Mouse (Mus musculus): Measurements from ENCODE around the gene Pex5. TPM values are rescaled to one million over a fixed set of nuclear protein-coding genes. Genes with fewer than 3 reads are reported as not detected.
"Not testable (repeated sequence)": the region's sequence is repeated elsewhere in the genome, so short reads cannot be mapped to it uniquely, and the experiment has no call there.

The Pex5 gene
- polyA plus RNA-seq, 1 experiment, result 53.7 TPM

DNA sequence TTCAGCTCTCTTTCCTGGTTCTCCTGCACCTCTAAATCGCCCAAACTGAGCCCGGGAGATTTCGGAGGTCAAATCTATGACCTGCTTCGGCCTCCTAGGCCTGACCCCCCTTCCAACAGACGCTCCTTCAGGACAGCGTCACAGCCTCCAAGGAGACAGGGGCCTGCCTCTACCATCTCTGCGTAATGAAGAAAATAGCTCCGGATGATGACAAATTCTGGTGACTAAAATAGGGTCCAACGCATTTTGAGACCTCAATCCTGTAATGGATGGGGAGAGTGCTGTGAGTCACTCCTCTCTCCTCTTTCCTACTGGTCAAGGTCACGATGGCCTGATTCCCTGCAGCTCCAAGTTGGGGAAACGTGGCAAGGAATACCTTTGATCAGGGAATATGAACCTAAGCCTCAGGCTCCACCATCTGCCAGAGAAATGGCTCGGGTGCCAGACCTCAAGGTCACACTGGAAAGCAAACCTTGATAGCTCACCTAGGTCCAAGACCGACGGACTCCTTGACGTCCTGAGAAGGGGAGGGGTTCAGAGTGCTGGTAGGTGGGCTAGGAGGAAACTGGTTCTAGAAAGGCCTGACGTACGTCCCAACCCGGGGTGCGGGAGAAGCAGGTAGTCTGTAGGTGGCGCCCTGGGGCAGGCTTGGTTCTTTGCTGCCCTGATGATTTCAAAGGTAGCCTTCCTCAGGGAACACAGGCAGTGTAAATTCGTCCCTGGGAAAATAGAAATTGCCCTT lies 651 bp upstream of the Pex5 start:
- peaks cover 2% of the 10 kb centered on the region; the same call in 1 of the 2 replicates for H3K4me1 ChIP-seq (ENCODE audit: control insufficient read depth, insufficient read depth, low read length)

DNA sequence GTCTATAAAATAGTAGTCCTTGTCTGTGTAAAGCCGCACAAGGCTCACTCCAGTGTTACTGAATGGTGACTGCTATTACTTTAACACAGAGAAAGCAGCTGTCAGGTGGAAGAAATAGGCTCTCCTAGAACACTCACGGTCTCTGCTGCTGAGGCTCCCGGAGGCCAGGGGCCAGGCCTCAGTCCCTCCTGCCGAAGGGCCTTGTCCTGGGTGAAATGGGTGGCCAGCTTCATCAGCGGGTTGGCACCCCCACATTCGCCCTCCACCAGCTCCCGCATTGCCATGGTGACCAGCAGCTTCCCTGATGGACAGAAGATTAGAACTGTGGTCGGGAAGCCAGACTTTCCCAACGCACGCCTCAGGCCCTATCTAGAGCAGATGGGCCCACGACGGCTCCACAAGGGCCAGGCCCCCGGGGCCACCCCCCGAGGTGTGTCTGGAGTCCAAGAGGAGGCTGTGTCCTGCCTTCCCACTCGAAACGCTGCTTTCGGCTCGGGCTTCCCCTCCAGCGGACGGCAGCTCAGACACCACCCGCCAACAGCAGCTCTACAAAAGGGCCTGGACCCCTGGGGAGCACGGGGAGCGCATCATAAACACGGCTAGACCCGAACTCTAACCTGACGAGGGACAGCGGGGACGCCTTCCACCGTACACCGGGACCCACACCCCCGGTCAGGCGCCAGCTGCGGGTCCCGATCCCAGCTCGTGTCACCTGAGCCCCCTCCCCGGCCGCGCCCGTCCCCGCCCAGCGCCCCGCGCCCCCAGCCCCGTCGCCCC lies 529 bp downstream of the Pex5 start:
- Histone ChIP-seq H3K4me1 (ENCODE audit: control insufficient read depth, insufficient read depth, low read length) (peaks cover 2% of the 10 kb centered on the region; the same call in 1 of the 2 replicates), H3K27ac (ENCODE audit: insufficient read depth, low read length) (peak overlapping the region; percentile 30; the same call in 1 of the 2 replicates), H3K4me3 (ENCODE audit: insufficient read depth, low read length) (peak overlapping the region; percentile 73)
- TF ChIP-seq POLR2A (IDR thresholded peaks at IDR 0.05; ENCODE audit: extremely low read depth, insufficient read depth, low read length) (no peak), CTCF (IDR thresholded peaks at IDR 0.05; ENCODE audit: extremely low read depth, insufficient read depth, low read length) (no peak)

More for the DNA sequence above, 651 bp upstream of the Pex5 start:
- peak; percentile 71 for TF ChIP-seq CTCF (IDR thresholded peaks at IDR 0.05; ENCODE audit: extremely low read depth, insufficient read depth, low read length)
- TF ChIP-seq POLR2A (IDR thresholded peaks at IDR 0.05; ENCODE audit: extremely low read depth, insufficient read depth, low read length), result peak; percentile 21
- Histone ChIP-seq H3K27ac (ENCODE audit: insufficient read depth, low read length) (peak overlapping the region; percentile 89), H3K4me3 (ENCODE audit: insufficient read depth, low read length) (peak overlapping the region; percentile 73)

DNA sequence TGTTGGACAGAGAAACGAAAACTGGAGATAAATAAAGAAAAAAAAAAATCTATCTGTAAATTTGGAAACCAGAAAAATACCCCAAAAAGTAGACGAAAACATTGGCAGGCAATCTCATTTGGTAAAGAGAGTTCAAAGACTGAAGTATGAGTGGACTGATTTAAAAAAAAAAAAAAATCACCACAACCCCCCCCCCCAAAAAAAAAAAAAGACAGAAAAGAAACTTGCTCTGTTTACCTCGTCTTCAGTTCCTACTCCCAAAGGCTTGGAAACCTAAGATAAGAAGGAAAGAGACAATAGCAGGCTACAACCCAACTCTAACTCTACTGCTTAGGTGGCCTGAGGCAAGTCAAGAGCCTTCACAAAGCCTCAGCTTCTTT lies 1.1 kb downstream of the Pex5 start:
- Histone ChIP-seq H3K27ac (ENCODE audit: insufficient read depth, low read length) (no peak overlapping the region), H3K4me1 (ENCODE audit: control insufficient read depth, insufficient read depth, low read length) (peaks cover 5% of the 10 kb centered on the region), H3K4me3 (ENCODE audit: insufficient read depth, low read length) (peak overlapping the region; percentile 73)
- TF ChIP-seq POLR2A (IDR thresholded peaks at IDR 0.05; ENCODE audit: extremely low read depth, insufficient read depth, low read length), result no peak
- no peak for TF ChIP-seq CTCF (IDR thresholded peaks at IDR 0.05; ENCODE audit: extremely low read depth, insufficient read depth, low read length)

DNA sequence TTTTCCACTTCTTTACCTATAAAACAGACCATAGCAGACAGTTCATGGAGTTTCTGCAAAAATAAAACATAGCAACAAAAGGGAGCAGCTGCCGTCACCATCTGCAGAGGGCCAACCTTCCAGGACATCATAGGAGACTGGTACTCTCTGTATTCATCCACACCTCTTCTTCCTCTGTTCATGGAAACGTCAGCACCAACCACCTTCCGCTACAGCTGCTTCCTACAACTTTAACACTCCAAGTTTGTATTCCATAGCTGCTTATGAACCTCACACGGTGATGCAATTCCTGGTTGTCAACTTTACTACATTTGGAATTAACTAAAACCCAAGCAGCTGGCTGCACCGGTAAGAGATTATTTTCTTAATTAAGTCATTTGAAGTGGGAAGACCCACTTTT lies 6.5 kb downstream of the Pex5 start:
- no peak overlapping the region for H3K4me3 ChIP-seq (ENCODE audit: insufficient read depth, low read length)
- TF ChIP-seq CTCF (IDR thresholded peaks at IDR 0.05; ENCODE audit: extremely low read depth, insufficient read depth, low read length), result no peak
- TF ChIP-seq POLR2A (IDR thresholded peaks at IDR 0.05; ENCODE audit: extremely low read depth, insufficient read depth, low read length), result no peak
- no peak overlapping the region for H3K27ac ChIP-seq (ENCODE audit: insufficient read depth, low read length)

DNA sequence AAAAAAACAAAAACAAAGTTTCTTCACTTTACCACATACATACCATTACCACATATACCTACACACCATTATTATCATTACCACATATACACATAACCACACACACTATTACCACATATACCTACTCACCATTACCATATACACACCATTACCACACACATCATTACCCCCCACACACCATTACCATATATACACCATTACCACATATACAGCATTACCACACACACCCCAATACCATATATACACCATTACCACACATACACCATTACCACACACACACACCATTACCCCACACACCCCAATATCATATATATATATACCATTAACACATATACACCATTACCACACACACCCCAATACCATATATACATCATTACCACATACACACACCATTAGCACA lies 7.7 kb downstream of the Pex5 start:
- TF ChIP-seq CTCF (IDR thresholded peaks at IDR 0.05; ENCODE audit: extremely low read depth, insufficient read depth, low read length) (no peak), POLR2A (IDR thresholded peaks at IDR 0.05; ENCODE audit: extremely low read depth, insufficient read depth, low read length) (no peak)
- Histone ChIP-seq H3K4me1 (ENCODE audit: control insufficient read depth, insufficient read depth, low read length) (peaks cover 8% of the 10 kb centered on the region), H3K4me3 (ENCODE audit: insufficient read depth, low read length) (no peak overlapping the region), H3K27ac (ENCODE audit: insufficient read depth, low read length) (no peak overlapping the region)

More for the DNA sequence above, 6.5 kb downstream of the Pex5 start:
- H3K4me1 ChIP-seq (ENCODE audit: control insufficient read depth, insufficient read depth, low read length), result peaks cover 8% of the 10 kb centered on the region

DNA sequence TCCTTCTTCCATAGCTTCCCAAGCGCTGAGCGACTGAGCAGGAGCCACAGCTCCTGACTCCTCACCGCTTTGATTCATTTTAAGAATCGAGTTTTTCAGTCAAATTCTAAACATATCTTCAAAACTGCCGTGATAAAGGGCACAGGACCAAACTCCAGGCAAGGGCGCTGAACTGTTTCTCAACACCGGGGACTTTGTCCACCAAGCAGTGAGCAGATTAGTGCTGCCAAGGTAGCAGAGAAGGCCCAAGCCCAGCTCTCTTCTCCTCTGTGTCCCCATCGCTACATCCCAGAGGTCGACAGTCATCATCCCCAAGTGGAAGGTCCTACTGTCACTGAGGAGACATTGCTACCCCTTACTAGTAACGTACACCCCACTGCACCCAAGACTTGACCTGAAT lies 8.5 kb downstream of the Pex5 start:
- no peak overlapping the region for H3K27ac ChIP-seq (ENCODE audit: insufficient read depth, low read length)
- peaks cover 8% of the 10 kb centered on the region for H3K4me1 ChIP-seq (ENCODE audit: control insufficient read depth, insufficient read depth, low read length)
- TF ChIP-seq CTCF (IDR thresholded peaks at IDR 0.05; ENCODE audit: extremely low read depth, insufficient read depth, low read length) (no peak), POLR2A (IDR thresholded peaks at IDR 0.05; ENCODE audit: extremely low read depth, insufficient read depth, low read length) (no peak)
- no peak overlapping the region for H3K4me3 ChIP-seq (ENCODE audit: insufficient read depth, low read length)

DNA sequence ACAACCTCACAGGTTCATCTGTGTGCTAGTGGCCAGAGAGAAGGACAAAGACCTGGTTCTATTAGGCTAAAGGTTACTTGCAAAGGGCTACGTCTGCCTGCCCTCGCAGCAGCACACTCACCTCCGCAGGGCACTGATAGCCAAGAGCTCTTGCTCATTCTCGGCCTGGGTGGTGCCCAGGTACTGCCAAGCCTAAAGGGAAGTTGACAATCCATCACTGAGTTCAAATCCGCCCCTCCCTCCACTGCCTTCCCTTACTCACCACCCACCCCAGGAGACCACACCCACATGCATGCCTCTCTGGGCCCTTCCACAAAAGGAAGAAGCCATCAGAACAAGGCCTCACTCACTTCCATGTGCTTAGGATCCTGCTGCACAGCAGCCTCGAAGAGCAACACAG lies 15.1 kb downstream of the Pex5 start:
- H3K4me3 ChIP-seq (ENCODE audit: insufficient read depth, low read length), result no peak overlapping the region
- H3K4me1 ChIP-seq (ENCODE audit: control insufficient read depth, insufficient read depth, low read length), result no peaks in the 10 kb centered on the region
- no peak overlapping the region for H3K27ac ChIP-seq (ENCODE audit: insufficient read depth, low read length)
- TF ChIP-seq CTCF (IDR thresholded peaks at IDR 0.05; ENCODE audit: extremely low read depth, insufficient read depth, low read length), result no peak
- no peak for TF ChIP-seq POLR2A (IDR thresholded peaks at IDR 0.05; ENCODE audit: extremely low read depth, insufficient read depth, low read length)

DNA sequence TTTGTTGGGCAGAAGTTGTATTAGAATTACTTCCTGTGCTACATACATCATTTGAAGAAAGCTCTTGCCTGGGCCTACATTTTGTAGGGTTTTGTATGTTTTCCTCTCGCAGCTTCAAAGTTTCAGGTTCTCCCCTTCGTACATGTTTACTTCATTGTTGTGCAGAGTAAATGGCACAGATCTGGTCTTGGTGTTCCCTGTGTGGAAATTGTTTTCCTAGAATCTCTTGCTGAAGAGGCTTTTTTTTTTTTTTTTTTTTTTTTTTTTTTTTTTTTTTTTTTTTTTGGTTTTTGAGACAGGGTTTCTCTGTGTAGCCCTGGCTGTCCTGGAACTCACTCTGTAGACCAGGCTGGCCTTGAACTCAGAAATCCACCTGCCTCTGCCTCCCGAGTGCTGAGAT lies 19.9 kb downstream of the Pex5 start:
- not testable (repeated sequence) for H3K4me3 ChIP-seq (ENCODE audit: insufficient read depth, low read length); H3K27ac ChIP-seq (ENCODE audit: insufficient read depth, low read length); H3K4me1 ChIP-seq (ENCODE audit: control insufficient read depth, insufficient read depth, low read length)

DNA sequence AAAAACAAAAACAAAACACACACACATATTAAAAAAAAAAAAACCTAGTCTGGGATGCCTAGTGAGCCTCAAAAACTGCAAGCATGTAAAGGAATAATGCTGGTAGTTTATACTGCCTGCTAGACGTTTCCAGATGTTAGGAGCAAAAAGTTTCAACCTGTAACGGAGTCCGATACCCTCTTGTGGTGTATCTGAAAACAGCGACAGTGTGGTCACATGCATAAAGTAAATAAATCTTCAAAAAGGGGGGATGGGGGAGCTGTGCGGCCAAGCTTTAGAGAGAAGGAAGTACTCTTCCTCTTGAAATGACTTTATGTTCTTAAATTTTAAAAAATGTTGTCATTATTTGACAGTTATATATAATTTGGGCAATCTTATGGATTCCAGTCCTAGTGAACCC lies 34.7 kb downstream of the Pex5 start:
- no peak overlapping the region for H3K4me3 ChIP-seq (ENCODE audit: insufficient read depth, low read length)
- H3K27ac ChIP-seq (ENCODE audit: insufficient read depth, low read length), result no peak overlapping the region
- no peak for TF ChIP-seq CTCF (IDR thresholded peaks at IDR 0.05; ENCODE audit: extremely low read depth, insufficient read depth, low read length)
- no peak for TF ChIP-seq POLR2A (IDR thresholded peaks at IDR 0.05; ENCODE audit: extremely low read depth, insufficient read depth, low read length)
- H3K4me1 ChIP-seq (ENCODE audit: control insufficient read depth, insufficient read depth, low read length), result no peaks in the 10 kb centered on the region

DNA sequence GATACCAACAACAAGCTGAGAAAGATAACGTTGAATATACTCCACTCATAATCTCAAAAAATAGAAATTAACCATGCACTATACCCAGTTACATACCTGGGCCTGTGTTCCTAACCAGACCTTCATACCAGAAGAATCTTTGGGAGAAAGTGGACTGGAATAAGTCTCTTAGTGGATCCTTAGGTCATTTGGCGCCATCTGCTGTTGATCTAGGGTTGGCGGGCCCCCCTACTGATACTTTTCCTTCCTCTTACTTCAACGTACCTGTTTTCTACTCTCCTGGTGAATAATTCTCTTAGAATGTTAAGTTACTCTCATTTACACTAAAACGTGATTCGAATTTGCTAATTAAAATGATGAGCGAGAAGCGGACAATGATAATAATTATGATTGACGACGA lies 35.5 kb downstream of the Pex5 start:
- H3K4me3 ChIP-seq (ENCODE audit: insufficient read depth, low read length), result no peak overlapping the region
- H3K4me1 ChIP-seq (ENCODE audit: control insufficient read depth, insufficient read depth, low read length), result no peaks in the 10 kb centered on the region
- H3K27ac ChIP-seq (ENCODE audit: insufficient read depth, low read length), result no peak overlapping the region
- TF ChIP-seq POLR2A (IDR thresholded peaks at IDR 0.05; ENCODE audit: extremely low read depth, insufficient read depth, low read length), result no peak
- TF ChIP-seq CTCF (IDR thresholded peaks at IDR 0.05; ENCODE audit: extremely low read depth, insufficient read depth, low read length), result peak; percentile 74

All from cortical plate, adult 2 months (tissue).